Comparison of ENCODE assay signal across 14 mouse cellular contexts in genomic region chr2:178184862-178185261, GRCm38 (mm10).
DNase-seq lines count a peak whose midpoint lies in the region; ATAC-seq and TF ChIP-seq lines count a peak whose summit lies in the region.
"Had no signal": no experiment of that assay in that cellular context is flagged by ENCODE, and none has a peak within 500 bp of the region (broad histone marks: within the 10 kb centered on the region; RNA-seq: fewer than 3 reads in every experiment).

No protein-coding gene starts in this region.

- no peak overlapping the region for H3K27ac ChIP-seq in forebrain, embryonic 15.5 days (replicated peaks)
- no peak overlapping the region for H3K27ac ChIP-seq in forebrain, postnatal 0 days (ENCODE audit: low read depth, low read length)
- no peak overlapping the region for H3K27ac ChIP-seq in liver, embryonic 12.5 days
- H3K27ac ChIP-seq in liver, postnatal 0 days (ENCODE audit: low read depth): no peak overlapping the region
- no peak overlapping the region for H3K27ac ChIP-seq in hindbrain, embryonic 15.5 days (replicated peaks)
- no peak overlapping the region for H3K27ac ChIP-seq in midbrain, embryonic 16.5 days (ENCODE audit: low read length)

- H3K9me3 ChIP-seq in forebrain, embryonic 15.5 days: no peaks in the 10 kb centered on the region
- H3K9me3 ChIP-seq in forebrain, postnatal 0 days (ENCODE audit: low read length): no peaks in the 10 kb centered on the region
- H3K9me3 ChIP-seq in liver, embryonic 12.5 days (replicated peaks): peaks cover 7% of the 10 kb centered on the region; the same call in 1 of the 2 replicates
- no peaks in the 10 kb centered on the region for H3K9me3 ChIP-seq in liver, postnatal 0 days (ENCODE audit: low read length)
- no peaks in the 10 kb centered on the region for H3K9me3 ChIP-seq in hindbrain, embryonic 15.5 days
- H3K9me3 ChIP-seq in midbrain, embryonic 16.5 days (replicated peaks; ENCODE audit: control insufficient read depth, low read length, poor library complexity, severe bottlenecking): no peaks in the 10 kb centered on the region

- no peak for DNase-seq in forebrain, postnatal 0 days
- DNase-seq in liver, postnatal 0 days: no peak
- no peak for DNase-seq in urinary bladder, postnatal 4 days (ENCODE audit: low spot score in 2 of 2)
- DNase-seq: adrenal gland, postnatal 10 days; heart, postnatal 36 days; left cerebral cortex, postnatal 4 days; lung, postnatal 4 days had no signal

- no peak overlapping the region for H3K9ac ChIP-seq in forebrain, embryonic 15.5 days (replicated peaks)
- no peak overlapping the region for H3K9ac ChIP-seq in forebrain, postnatal 0 days
- H3K9ac ChIP-seq in liver, embryonic 12.5 days: no peak overlapping the region
- no peak overlapping the region for H3K9ac ChIP-seq in liver, postnatal 0 days (replicated peaks)
- H3K9ac ChIP-seq in hindbrain, embryonic 15.5 days: no peak overlapping the region
- H3K9ac ChIP-seq in midbrain, embryonic 16.5 days (ENCODE audit: low read depth, low read length): no peak overlapping the region
- H3K9ac ChIP-seq: heart, embryonic 12.5 days had no signal

- no peak overlapping the region for H3K4me3 ChIP-seq in forebrain, embryonic 15.5 days
- no peak overlapping the region for H3K4me3 ChIP-seq in forebrain, postnatal 0 days (ENCODE audit: low read depth, low read length)
- no peak overlapping the region for H3K4me3 ChIP-seq in liver, embryonic 12.5 days
- no peak overlapping the region for H3K4me3 ChIP-seq in liver, postnatal 0 days (ENCODE audit: low read depth, low read length)
- no peak overlapping the region for H3K4me3 ChIP-seq in hindbrain, embryonic 15.5 days
- H3K4me3 ChIP-seq in midbrain, embryonic 16.5 days (ENCODE audit: low read depth, low read length): no peak overlapping the region
- H3K4me3 ChIP-seq: heart, embryonic 12.5 days had no signal

- H3K4me1 ChIP-seq in forebrain, embryonic 15.5 days: peaks cover 3% of the 10 kb centered on the region; the same call in 1 of the 2 replicates
- no peaks in the 10 kb centered on the region for H3K4me1 ChIP-seq in forebrain, postnatal 0 days (ENCODE audit: insufficient read depth)
- no peaks in the 10 kb centered on the region for H3K4me1 ChIP-seq in liver, embryonic 12.5 days
- H3K4me1 ChIP-seq in liver, postnatal 0 days (ENCODE audit: insufficient read depth): no peaks in the 10 kb centered on the region
- 0 out of 2 replicates have a peak, but pooled peaks cover 13% of the 10 kb centered on the region for H3K4me1 ChIP-seq in hindbrain, embryonic 15.5 days (replicated peaks)
- peaks cover 4% of the 10 kb centered on the region; the same call in 1 of the 2 replicates for H3K4me1 ChIP-seq in midbrain, embryonic 16.5 days (ENCODE audit: control insufficient read depth, insufficient read depth, low read length)
- H3K4me1 ChIP-seq: heart, embryonic 12.5 days had no signal

- TF ChIP-seq CTCF in forebrain, postnatal 0 days (IDR thresholded peaks at IDR 0.05; ENCODE audit: low read depth): no peak
- TF ChIP-seq CTCF in liver, postnatal 0 days (IDR thresholded peaks at IDR 0.05; ENCODE audit: low read depth): no peak

- no peaks in the 10 kb centered on the region for H3K36me3 ChIP-seq in forebrain, embryonic 15.5 days
- H3K36me3 ChIP-seq in forebrain, postnatal 0 days (ENCODE audit: insufficient read depth): no peaks in the 10 kb centered on the region
- no peaks in the 10 kb centered on the region for H3K36me3 ChIP-seq in liver, embryonic 12.5 days
- no peaks in the 10 kb centered on the region for H3K36me3 ChIP-seq in liver, postnatal 0 days (replicated peaks; ENCODE audit: insufficient read depth, low read length)
- H3K36me3 ChIP-seq in hindbrain, embryonic 15.5 days: no peaks in the 10 kb centered on the region
- no peaks in the 10 kb centered on the region for H3K36me3 ChIP-seq in midbrain, embryonic 16.5 days (ENCODE audit: control insufficient read depth, insufficient read depth, low read length)
- H3K36me3 ChIP-seq: heart, embryonic 12.5 days had no signal

- 53% methylated on average over 6 of the region's 6 CpGs for WGBS in forebrain, embryonic 15.5 days
- 53% methylated on average over 6 of the region's 6 CpGs for WGBS in forebrain, postnatal 0 days
- 52% methylated on average over 6 of the region's 6 CpGs for WGBS in liver, embryonic 12.5 days (ENCODE audit: insufficient replicate concordance)
- 66% methylated on average over 6 of the region's 6 CpGs for WGBS in liver, postnatal 0 days (ENCODE audit: insufficient replicate concordance)
- whole genome bisulfite sequencing in hindbrain, embryonic 15.5 days: 64% methylated on average over 6 of the region's 6 CpGs
- WGBS in midbrain, embryonic 16.5 days: 49% methylated on average over 6 of the region's 6 CpGs

- no peak overlapping the region for H3K4me2 ChIP-seq in forebrain, embryonic 15.5 days (replicated peaks)
- no peak overlapping the region for H3K4me2 ChIP-seq in forebrain, postnatal 0 days (ENCODE audit: low read depth)
- H3K4me2 ChIP-seq in liver, embryonic 12.5 days: no peak overlapping the region
- no peak overlapping the region for H3K4me2 ChIP-seq in liver, postnatal 0 days (ENCODE audit: low read depth, low read length)
- H3K4me2 ChIP-seq in hindbrain, embryonic 15.5 days: no peak overlapping the region
- no peak overlapping the region for H3K4me2 ChIP-seq in midbrain, embryonic 16.5 days (ENCODE audit: low read length)
- H3K4me2 ChIP-seq: heart, embryonic 12.5 days had no signal

- peak; percentile 49; the same call in 1 of the 2 replicates for ATAC-seq in forebrain, embryonic 15.5 days (replicated peaks)
- no peak; the same call in 1 of the 2 replicates for ATAC-seq in forebrain, postnatal 0 days
- peak; percentile 35; the same call in 1 of the 2 replicates for ATAC-seq in liver, embryonic 12.5 days
- no peak for ATAC-seq in liver, postnatal 0 days
- ATAC-seq in hindbrain, embryonic 15.5 days (ENCODE audit: low FRiP score, low read depth): peak; percentile 25; the same call in 1 of the 2 replicates
- peak; percentile 25; the same call in 1 of the 2 replicates for ATAC-seq in midbrain, embryonic 16.5 days
- ATAC-seq: CD4-positive, CD25-positive, alpha-beta regulatory T cell, adult 4 months; intestine, postnatal 0 days had no signal

- TF ChIP-seq EP300 in liver, postnatal 0 days (IDR thresholded peaks at IDR 0.05; ENCODE audit: low read depth): no peak

- H3K27me3 ChIP-seq in forebrain, embryonic 15.5 days: no peaks in the 10 kb centered on the region
- H3K27me3 ChIP-seq in forebrain, postnatal 0 days (ENCODE audit: insufficient read depth, low read length): no peaks in the 10 kb centered on the region
- no peaks in the 10 kb centered on the region for H3K27me3 ChIP-seq in liver, embryonic 12.5 days (replicated peaks)
- no peaks in the 10 kb centered on the region for H3K27me3 ChIP-seq in liver, postnatal 0 days (ENCODE audit: insufficient read depth, low read length)
- H3K27me3 ChIP-seq in hindbrain, embryonic 15.5 days: no peaks in the 10 kb centered on the region
- H3K27me3 ChIP-seq in midbrain, embryonic 16.5 days (ENCODE audit: control insufficient read depth, insufficient read depth, low read depth, low read length): no peaks in the 10 kb centered on the region
- H3K27me3 ChIP-seq: heart, embryonic 12.5 days had no signal

Comparison
In these comparisons a context has a peak if more than half of its experiments do, and no peak if none do; other contexts are left out.
1. ATAC-seq: peak in forebrain, embryonic 15.5 days (single experiment), liver, embryonic 12.5 days (single experiment), hindbrain, embryonic 15.5 days (single experiment) and midbrain, embryonic 16.5 days (single experiment); none in forebrain, postnatal 0 days (single experiment) and liver, postnatal 0 days (single experiment).